Mouse (Mus musculus): ENCODE data around the gene Gm16181. TPM values are rescaled to one million over a fixed set of nuclear protein-coding genes. Genes with fewer than 3 reads are reported as not detected.
A peak's percentile ranks its signal among the peaks of the same experiment; 100 is the strongest.

The Gm16181 gene
- polyA plus RNA-seq, 1 experiment from 2014 or later, result 0.62 TPM

- H3K27me3 ChIP-seq (replicated peaks; ENCODE audit: control insufficient read depth, insufficient read depth, low read length), result no peaks in the 10 kb centered on the region
- 9% methylated on average over 31 of the region's 31 CpGs for WGBS
- peak overlapping the region; percentile 83 for H3K9ac ChIP-seq (replicated peaks; ENCODE audit: low read depth, low read length)
- H3K4me2 ChIP-seq (ENCODE audit: low read length), result peak overlapping the region; percentile 94
- H3K27ac ChIP-seq (ENCODE audit: low read length), result peak overlapping the region; percentile 97
- peak overlapping the region; percentile 65 for H3K4me3 ChIP-seq (replicated peaks; ENCODE audit: low read length)
- ATAC-seq, result no peak
- peaks cover 33% of the 10 kb centered on the region for H3K4me1 ChIP-seq (replicated peaks; ENCODE audit: control insufficient read depth, insufficient read depth, low read length)
- H3K36me3 ChIP-seq (ENCODE audit: control insufficient read depth, insufficient read depth), result no peaks in the 10 kb centered on the region
- no peaks in the 10 kb centered on the region for H3K9me3 ChIP-seq (ENCODE audit: control insufficient read depth, low read length)
Observed at GRCm38 (mm10) chr17:35234903-35235302, 14.3 kb downstream of the Gm16181 start.

GRCm38 (mm10) chr17:35235614-35236389 is 15.2 kb downstream of the Gm16181 start, which contains the start of gene Nfkbil1:
TSS of gene Nfkbil1 (minus strand) at chr17:35235792.
- Histone ChIP-seq H3K27me3 (replicated peaks; ENCODE audit: control insufficient read depth, insufficient read depth, low read length) (no peaks in the 10 kb centered on the region), H3K36me3 (ENCODE audit: control insufficient read depth, insufficient read depth) (no peaks in the 10 kb centered on the region), H3K27ac (ENCODE audit: low read length) (peak within 1 kb of the TSS; percentile 97), H3K4me1 (replicated peaks; ENCODE audit: control insufficient read depth, insufficient read depth, low read length) (peaks cover 40% of the 10 kb centered on the region), H3K9ac (replicated peaks; ENCODE audit: low read depth, low read length) (peak within 1 kb of the TSS; percentile 83), H3K4me2 (ENCODE audit: low read length) (peak within 1 kb of the TSS; percentile 94), H3K4me3 (replicated peaks; ENCODE audit: low read length) (peak within 1 kb of the TSS; percentile 65), H3K9me3 (ENCODE audit: control insufficient read depth, low read length) (no peaks in the 10 kb centered on the region)
- under 1% methylated on average over 35 of the region's 35 CpGs for WGBS
- ATAC-seq, result peak; percentile 86

GRCm38 (mm10) chr17:35236390-35236746 is 15.7 kb downstream of the Gm16181 start:
- under 1% methylated on average over 18 of the region's 18 CpGs for WGBS
- H3K4me1 ChIP-seq (replicated peaks; ENCODE audit: control insufficient read depth, insufficient read depth, low read length), result peaks cover 42% of the 10 kb centered on the region
- H3K4me2 ChIP-seq (ENCODE audit: low read length), result peak overlapping the region; percentile 94

GRCm38 (mm10) chr17:35236996-35237395 is 16.4 kb downstream of the Gm16181 start:
- WGBS, result 80% methylated on average over 9 of the region's 9 CpGs
- ATAC-seq, result no peak

More at GRCm38 (mm10) chr17:35236390-35236746, 15.7 kb downstream of the Gm16181 start:
- H3K9ac ChIP-seq (replicated peaks; ENCODE audit: low read depth, low read length), result peak overlapping the region; percentile 83
- peak overlapping the region; percentile 65 for H3K4me3 ChIP-seq (replicated peaks; ENCODE audit: low read length)
- H3K36me3 ChIP-seq (ENCODE audit: control insufficient read depth, insufficient read depth), result no peaks in the 10 kb centered on the region
- H3K27ac ChIP-seq (ENCODE audit: low read length), result peak overlapping the region; percentile 97
- ATAC-seq, result peak; percentile 83
- no peaks in the 10 kb centered on the region for H3K9me3 ChIP-seq (ENCODE audit: control insufficient read depth, low read length)
- H3K27me3 ChIP-seq (replicated peaks; ENCODE audit: control insufficient read depth, insufficient read depth, low read length), result no peaks in the 10 kb centered on the region

GRCm38 (mm10) chr17:35237504-35237903 is 16.9 kb downstream of the Gm16181 start:
- no peak overlapping the region for H3K9ac ChIP-seq (replicated peaks; ENCODE audit: low read depth, low read length)
- H3K4me1 ChIP-seq (replicated peaks; ENCODE audit: control insufficient read depth, insufficient read depth, low read length), result peaks cover 37% of the 10 kb centered on the region
- no peak for ATAC-seq
- no peak overlapping the region for H3K4me3 ChIP-seq (replicated peaks; ENCODE audit: low read length)
- H3K27ac ChIP-seq (ENCODE audit: low read length), result no peak overlapping the region
- WGBS, result 88% methylated on average over 12 of the region's 12 CpGs
- no peaks in the 10 kb centered on the region for H3K9me3 ChIP-seq (ENCODE audit: control insufficient read depth, low read length)
- no peaks in the 10 kb centered on the region for H3K27me3 ChIP-seq (replicated peaks; ENCODE audit: control insufficient read depth, insufficient read depth, low read length)
- H3K36me3 ChIP-seq (ENCODE audit: control insufficient read depth, insufficient read depth), result no peaks in the 10 kb centered on the region
- no peak overlapping the region for H3K4me2 ChIP-seq (ENCODE audit: low read length)

More at GRCm38 (mm10) chr17:35236996-35237395, 16.4 kb downstream of the Gm16181 start:
- Histone ChIP-seq H3K4me3 (replicated peaks; ENCODE audit: low read length) (peak overlapping the region; percentile 65), H3K27me3 (replicated peaks; ENCODE audit: control insufficient read depth, insufficient read depth, low read length) (no peaks in the 10 kb centered on the region), H3K36me3 (ENCODE audit: control insufficient read depth, insufficient read depth) (no peaks in the 10 kb centered on the region), H3K27ac (ENCODE audit: low read length) (peak overlapping the region; percentile 97), H3K4me2 (ENCODE audit: low read length) (peak overlapping the region; percentile 94), H3K9me3 (ENCODE audit: control insufficient read depth, low read length) (no peaks in the 10 kb centered on the region), H3K4me1 (replicated peaks; ENCODE audit: control insufficient read depth, insufficient read depth, low read length) (peaks cover 40% of the 10 kb centered on the region), H3K9ac (replicated peaks; ENCODE audit: low read depth, low read length) (peak overlapping the region; percentile 83)

- H3K27ac ChIP-seq (ENCODE audit: low read length), result no peak overlapping the region
- 85% methylated on average over 5 of the region's 5 CpGs for WGBS
- H3K4me3 ChIP-seq (replicated peaks; ENCODE audit: low read length), result no peak overlapping the region
- H3K36me3 ChIP-seq (ENCODE audit: control insufficient read depth, insufficient read depth), result peaks cover 11% of the 10 kb centered on the region
- no peak for ATAC-seq
- H3K9me3 ChIP-seq (ENCODE audit: control insufficient read depth, low read length), result no peaks in the 10 kb centered on the region
- H3K27me3 ChIP-seq (replicated peaks; ENCODE audit: control insufficient read depth, insufficient read depth, low read length), result no peaks in the 10 kb centered on the region
- no peak overlapping the region for H3K4me2 ChIP-seq (ENCODE audit: low read length)
- peaks cover 41% of the 10 kb centered on the region for H3K4me1 ChIP-seq (replicated peaks; ENCODE audit: control insufficient read depth, insufficient read depth, low read length)
- no peak overlapping the region for H3K9ac ChIP-seq (replicated peaks; ENCODE audit: low read depth, low read length)
Observed at GRCm38 (mm10) chr17:35239700-35240099, 19.1 kb downstream of the Gm16181 start.

- Histone ChIP-seq H3K4me1 (replicated peaks; ENCODE audit: control insufficient read depth, insufficient read depth, low read length) (peaks cover 44% of the 10 kb centered on the region), H3K9ac (replicated peaks; ENCODE audit: low read depth, low read length) (peak overlapping the region; percentile 100), H3K36me3 (ENCODE audit: control insufficient read depth, insufficient read depth) (peaks cover 16% of the 10 kb centered on the region), H3K4me2 (ENCODE audit: low read length) (peak overlapping the region; percentile 81), H3K27ac (ENCODE audit: low read length) (peak overlapping the region; percentile 98), H3K9me3 (ENCODE audit: control insufficient read depth, low read length) (no peaks in the 10 kb centered on the region), H3K27me3 (replicated peaks; ENCODE audit: control insufficient read depth, insufficient read depth, low read length) (no peaks in the 10 kb centered on the region), H3K4me3 (replicated peaks; ENCODE audit: low read length) (peak overlapping the region; percentile 96)
- 22% methylated on average over 12 of the region's 12 CpGs for WGBS
- peak; percentile 0 for ATAC-seq
Observed at GRCm38 (mm10) chr17:35240384-35241304, 20.0 kb downstream of the Gm16181 start.

- peak; percentile 91 for ATAC-seq
- no peaks in the 10 kb centered on the region for H3K27me3 ChIP-seq (replicated peaks; ENCODE audit: control insufficient read depth, insufficient read depth, low read length)
- H3K4me1 ChIP-seq (replicated peaks; ENCODE audit: control insufficient read depth, insufficient read depth, low read length), result peaks cover 51% of the 10 kb centered on the region
- H3K9ac ChIP-seq (replicated peaks; ENCODE audit: low read depth, low read length), result peak within 1 kb of the TSS; percentile 100
- H3K4me3 ChIP-seq (replicated peaks; ENCODE audit: low read length), result peak within 1 kb of the TSS; percentile 96
- no peaks in the 10 kb centered on the region for H3K9me3 ChIP-seq (ENCODE audit: control insufficient read depth, low read length)
- under 1% methylated on average over 69 of the region's 69 CpGs for WGBS
- H3K27ac ChIP-seq (ENCODE audit: low read length), result peak within 1 kb of the TSS; percentile 98
- peak within 1 kb of the TSS; percentile 81 for H3K4me2 ChIP-seq (ENCODE audit: low read length)
- H3K36me3 ChIP-seq (ENCODE audit: control insufficient read depth, insufficient read depth), result peaks cover 23% of the 10 kb centered on the region
Observed at GRCm38 (mm10) chr17:35241305-35242014, 20.8 kb downstream of the Gm16181 start, which contains the start of gene Ddx39b. TSS of gene Ddx39b (plus strand) at chr17:35241746.

All from forebrain, embryonic 16.5 days (tissue).